In the genomic region with DNA sequence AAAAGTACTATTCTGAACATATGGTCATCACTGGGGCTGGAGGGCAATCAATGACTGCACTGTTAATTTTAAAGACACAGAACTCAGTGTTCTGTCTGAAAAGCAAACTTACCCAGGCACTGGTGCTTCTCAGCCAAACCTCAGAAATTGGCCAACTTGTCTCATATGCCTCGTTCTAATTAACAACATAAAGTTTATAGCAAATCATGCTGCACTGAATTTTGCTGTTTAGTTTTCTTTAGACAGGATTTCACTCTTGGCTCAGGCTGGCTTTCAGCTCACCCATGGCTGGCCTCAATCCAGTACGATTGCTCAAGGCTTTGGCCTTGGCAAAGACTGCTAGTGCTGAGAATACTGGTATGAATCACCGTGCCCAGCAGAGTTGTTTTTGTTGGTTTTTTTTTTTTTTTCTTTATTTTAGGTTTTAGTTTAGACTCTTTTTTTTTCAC, we compare ENCODE assay signal across 8 mouse cellular contexts. TPM values are rescaled to one million over a fixed set of nuclear protein-coding genes. Genes with fewer than 3 reads are reported as not detected.
DNase-seq lines count a peak whose midpoint lies in the region; ATAC-seq lines count a peak whose summit lies in the region.
"Had no signal": no experiment of that assay in that cellular context is flagged by ENCODE, and none has a peak within 500 bp of the region (broad histone marks: within the 10 kb centered on the region; RNA-seq: fewer than 3 reads in every experiment).

No protein-coding gene starts in this region.

- H3K9me3 ChIP-seq in heart, embryonic 16.5 days (replicated peaks; ENCODE audit: control insufficient read depth, low read length): no peaks in the 10 kb centered on the region
- H3K9me3 ChIP-seq: embryonic facial prominence, embryonic 12.5 days had no signal

- H3K27ac ChIP-seq in heart, embryonic 16.5 days (ENCODE audit: low read length): peak overlapping the region; percentile 74
- H3K27ac ChIP-seq: embryonic facial prominence, embryonic 12.5 days had no signal

- ATAC-seq in heart, embryonic 16.5 days (replicated peaks; ENCODE audit: extremely low read depth, insufficient read depth, low FRiP score): 0 out of 2 replicates have a peak, but pooled peaks have one; percentile 70
- peak; percentile 54; the same call in 1 of the 2 replicates for ATAC-seq in neutrophil, adult 5-6 weeks (ENCODE audit: extremely low read depth, insufficient number of reproducible peaks, low FRiP score, poor library complexity, severe bottlenecking)

- DNase-seq in 3T3-L1 (ENCODE audit: low read depth, low spot score): peak; percentile 99
- peak; percentile 27 for DNase-seq in CD4-positive, CD25-positive, alpha-beta regulatory T cell, adult 2 months (ENCODE audit: low read depth, low spot score)
- peak; percentile 90 to 91 for DNase-seq in cerebellum, postnatal 10 days
- DNase-seq in left cerebral cortex, adult 9 months (ENCODE audit: low spot score in 2 of 2): peak; percentile 37 to 64
- DNase-seq in thymus, postnatal 14 days: no peak

- H3K36me3 ChIP-seq in heart, embryonic 16.5 days (ENCODE audit: control insufficient read depth, insufficient read depth): no peaks in the 10 kb centered on the region
- H3K36me3 ChIP-seq: embryonic facial prominence, embryonic 12.5 days had no signal

- H3K27me3 ChIP-seq in heart, embryonic 16.5 days (ENCODE audit: control insufficient read depth, insufficient read depth, low read length): no peaks in the 10 kb centered on the region
- H3K27me3 ChIP-seq: embryonic facial prominence, embryonic 12.5 days had no signal

- peak overlapping the region; percentile 30 for H3K4me2 ChIP-seq in heart, embryonic 16.5 days (ENCODE audit: low read depth, low read length)
- H3K4me2 ChIP-seq: embryonic facial prominence, embryonic 12.5 days had no signal

- peaks cover 39% of the 10 kb centered on the region for H3K4me1 ChIP-seq in heart, embryonic 16.5 days (ENCODE audit: control insufficient read depth, insufficient read depth, low read length)
- H3K4me1 ChIP-seq: embryonic facial prominence, embryonic 12.5 days had no signal

- H3K4me3 ChIP-seq in heart, embryonic 16.5 days (ENCODE audit: low read length): no peak overlapping the region
- H3K4me3 ChIP-seq: embryonic facial prominence, embryonic 12.5 days had no signal

- WGBS in heart, embryonic 16.5 days: 27% methylated on average over 3 of the region's 3 CpGs

- H3K9ac ChIP-seq in heart, embryonic 16.5 days (ENCODE audit: low read length): 0 out of 2 replicates have a peak overlapping the region, but pooled peaks have one; percentile 54
- H3K9ac ChIP-seq: embryonic facial prominence, embryonic 12.5 days had no signal

RNA-seq across cellular contexts. Expression of a gene that starts 24.0 kb away (rescaled TPM):
- polyA plus RNA-seq in heart, embryonic 16.5 days (2015; fragmentation: Nextera tagmentation; extraction: Ambion mirVana): 12.7 and 12.9 TPM in 2 replicates
- total RNA-seq in neutrophil, adult 5-6 weeks (2017): 130 and 143 TPM in 2 replicates
